8 mouse cellular contexts compared by ENCODE assay signal in genomic region chr1:53784721-53785418, GRCm38 (mm10). TPM values are rescaled to one million over a fixed set of nuclear protein-coding genes. Genes with fewer than 3 reads are reported as not detected.
A peak's percentile ranks its signal among the peaks of the same experiment; 100 is the strongest.
DNase-seq lines count a peak whose midpoint lies in the region; ATAC-seq and TF ChIP-seq lines count a peak whose summit lies in the region.

Stk17b (minus strand) TSS chr1:53785224.

- H3K4me3 ChIP-seq in gastrocnemius, adult 2 months: peak within 1 kb of the TSS; percentile 98

- peak within 1 kb of the TSS; percentile 93 for H3K27ac ChIP-seq in gastrocnemius, adult 2 months

- ATAC-seq in activated CD4-positive, CD25-positive, alpha-beta regulatory T cell, adult 4 months: peak; percentile 82
- peak; percentile 93 for ATAC-seq in common myeloid progenitor, adult 5-6 weeks (replicated peaks; ENCODE audit: low read depth, poor library complexity, severe bottlenecking)
- peak; percentile 91 for ATAC-seq in megakaryocyte-erythroid progenitor cell, adult 5-6 weeks (replicated peaks; ENCODE audit: low FRiP score, low TSS enrichment, poor library complexity, severe bottlenecking)

- peak; percentile 97 for DNase-seq in gastrocnemius, adult 2 months
- peak; percentile 47 for DNase-seq in hindlimb bud, embryonic 11.5 days (ENCODE audit: extremely low spot score, low read depth, low spot score)
- DNase-seq in left cerebral cortex, postnatal 10 days (ENCODE audit: extremely low spot score in 1 of 2, low spot score in 2 of 2): peak; percentile 63 to 95
- DNase-seq in right cerebral cortex, postnatal 25 days: peak; percentile 70
- peak; percentile 90 to 94 for DNase-seq in urinary bladder, postnatal 4 days (ENCODE audit: low spot score in 2 of 2)

- intact Hi-C loops in gastrocnemius, adult 2 months (cut with DNase I): no loop called here
- intact Hi-C loops in left cerebral cortex, postnatal 10 days (cut with DNase I): loop anchor here (5.0 kb wide), 1 partner anchor 42 kb away; no protein-coding TSS in a partner anchor

- no peak for TF ChIP-seq CTCF in gastrocnemius, adult 2 months (IDR thresholded peaks at IDR 0.05)

RNA-seq across cellular contexts. Expression of gene Stk17b, which starts in this region (rescaled TPM):
- polyA plus RNA-seq in activated CD4-positive, CD25-positive, alpha-beta regulatory T cell, adult 4 months (2017; shearing (Covaris generic)): 100 to 1,000 TPM; 437 to 475 TPM
- 49.9 and 61.7 TPM in 2 replicates for total RNA-seq in common myeloid progenitor, adult 5-6 weeks (2017)
- total RNA-seq in gastrocnemius, adult 2 months (2021): 1 to 10 TPM; 6.0 to 6.7 TPM
- total RNA-seq in left cerebral cortex, postnatal 10 days (2021): 10 to 100 TPM in 1 of 2 experiments, 1 to 10 TPM in 1; 7.5 to 10.1 TPM
- total RNA-seq in megakaryocyte-erythroid progenitor cell, adult 5-6 weeks (2014; fragmentation: Nextera tagmentation): 20.4 and 22.5 TPM in 2 replicates
- 40.3 and 57.6 TPM in 2 replicates for total RNA-seq in megakaryocyte-erythroid progenitor cell, adult 5-6 weeks (2017)

Comparison
In these comparisons a context has a peak if more than half of its experiments do, and no peak if none do; other contexts are left out.
1. Peak in every context shown above with its lines: DNase-seq, ATAC-seq, H3K4me3 ChIP-seq and H3K27ac ChIP-seq.
2. DNase-seq: peak in every context shown above with its lines; median percentile 97 in gastrocnemius, adult 2 months; 92 in urinary bladder, postnatal 4 days; 79 in left cerebral cortex, postnatal 10 days; 70 in right cerebral cortex, postnatal 25 days; 47 in hindlimb bud, embryonic 11.5 days.